Mouse (Mus musculus) liver, embryonic 12.5 days (tissue): ENCODE measurements around the gene Car6. TPM values are rescaled to one million over a fixed set of nuclear protein-coding genes. Genes with fewer than 3 reads are reported as not detected.

Experiments used
- ATAC-seq: fragments of 200-750 bp; cut with Nextera tagmentation; 2 replicates; pipeline ENCODE4 v1.8.0; 2017; ENCODE audit warnings: moderate number of reproducible peaks, mild to moderate bottlenecking, moderate library complexity
- H3K27ac ChIP-seq: fragments of 300-500 bp; sonication (generic); 2 replicates; pipeline ENCODE4 v1.5.1; 2016; ENCODE audit warnings: mild to moderate bottlenecking
- H3K27me3 ChIP-seq: fragments of 300-500 bp; sonication (generic); replicated peaks from 2 replicates; pipeline ENCODE4 v1.6.1; 2016; ENCODE audit warnings: mild to moderate bottlenecking, moderate library complexity
- H3K36me3 ChIP-seq: fragments of 300-500 bp; sonication (generic); 2 replicates; pipeline ENCODE4 v1.6.1; 2016; ENCODE audit warnings: mild to moderate bottlenecking, moderate library complexity
- H3K4me1 ChIP-seq: fragments of 300-500 bp; sonication (generic); 2 replicates; pipeline ENCODE4 v1.6.1; 2016
- H3K4me2 ChIP-seq: fragments of 300-500 bp; sonication (generic); 2 replicates; pipeline ENCODE4 v1.6.1; 2016; ENCODE audit warnings: mild to moderate bottlenecking, moderate library complexity
- H3K4me3 ChIP-seq: fragments of 300-500 bp; sonication (generic); 2 replicates; pipeline ENCODE4 v1.5.1; 2016; ENCODE audit warnings: mild to moderate bottlenecking, moderate library complexity
- H3K9ac ChIP-seq: fragments of 300-500 bp; sonication (generic); 2 replicates; pipeline ENCODE4 v1.6.1; 2016; ENCODE audit warnings: mild to moderate bottlenecking, moderate library complexity
- H3K9me3 ChIP-seq: fragments of 300-500 bp; sonication (generic); replicated peaks from 2 replicates; pipeline ENCODE4 v1.6.1; 2016; ENCODE audit warnings: mild to moderate bottlenecking, moderate library complexity
- WGBS: fragments of 180-500 bp; shearing (Covaris S2); methylation state at CpG from one replicate; pipeline ENCODE4 v1.1.7; 2016; ENCODE audit not compliant: insufficient replicate concordance; 5-methylcytosine and 5-hydroxymethylcytosine counted together
- polyA plus RNA-seq: library from polyadenylated mRNA; unstranded; fragments of >200 nt; fragmentation: Nextera tagmentation; extraction: Ambion mirVana; gene quantifications from 2 replicates; pipeline ENCODE4 v1.2.1, GENCODE M21; 2016

Car6 gene
- polyA plus RNA-seq, 1 experiment from 2014 or later = not detected

GRCm38 (mm10) chr4:150211930-150212552, 10.9 kb upstream of the Car6 start:
- 33% methylated on average over 10 of the region's 10 CpGs for WGBS
- peak overlapping the region; percentile 41; the same call in 1 of the 2 replicates for H3K27ac ChIP-seq
- peak overlapping the region; percentile 59 for H3K9ac ChIP-seq
- H3K36me3 ChIP-seq = no peaks in the 10 kb centered on the region
- peak overlapping the region; percentile 75 for H3K4me2 ChIP-seq
- peak; percentile 3; the same call in 1 of the 2 replicates for ATAC-seq
- peak overlapping the region; percentile 46 for H3K4me3 ChIP-seq
- peaks cover 27% of the 10 kb centered on the region for H3K4me1 ChIP-seq
- no peaks in the 10 kb centered on the region for H3K9me3 ChIP-seq
- H3K27me3 ChIP-seq = no peaks in the 10 kb centered on the region

- no peak for ATAC-seq
- Histone ChIP-seq H3K36me3 (no peaks in the 10 kb centered on the region), H3K27ac (no peak overlapping the region), H3K9me3 (no peaks in the 10 kb centered on the region), H3K27me3 (no peaks in the 10 kb centered on the region), H3K9ac (no peak overlapping the region), H3K4me1 (peaks cover 24% of the 10 kb centered on the region), H3K4me3 (no peak overlapping the region), H3K4me2 (no peak overlapping the region)
- 73% methylated on average over 8 of the region's 8 CpGs for WGBS
These were observed 9.2 kb upstream of the Car6 start for GRCm38 (mm10) chr4:150210306-150210705.

- Histone ChIP-seq H3K27ac (no peak overlapping the region), H3K27me3 (peaks cover 5% of the 10 kb centered on the region; the same call in 1 of the 2 replicates), H3K4me1 (peaks cover 24% of the 10 kb centered on the region), H3K4me2 (no peak overlapping the region), H3K9ac (no peak overlapping the region), H3K9me3 (no peaks in the 10 kb centered on the region), H3K36me3 (no peaks in the 10 kb centered on the region), H3K4me3 (no peak overlapping the region)
- ATAC-seq = no peak
- WGBS = 75% methylated on average over 5 of the region's 5 CpGs
These were observed 8.6 kb upstream of the Car6 start for GRCm38 (mm10) chr4:150209751-150210150.

- peaks cover 11% of the 10 kb centered on the region for H3K4me1 ChIP-seq
- H3K9ac ChIP-seq = no peak overlapping the region
- no peak overlapping the region for H3K4me2 ChIP-seq
- no peaks in the 10 kb centered on the region for H3K9me3 ChIP-seq
- no peak overlapping the region for H3K27ac ChIP-seq
- H3K4me3 ChIP-seq = no peak overlapping the region
- H3K36me3 ChIP-seq = no peaks in the 10 kb centered on the region
- no peak for ATAC-seq
- WGBS = 70% methylated on average over 3 of the region's 3 CpGs
- H3K27me3 ChIP-seq = peaks cover 9% of the 10 kb centered on the region; the same call in 1 of the 2 replicates
These were observed 3.7 kb upstream of the Car6 start for GRCm38 (mm10) chr4:150204877-150205276.

GRCm38 (mm10) chr4:150202702-150203101, 1.6 kb upstream of the Car6 start:
- Histone ChIP-seq H3K36me3 (no peaks in the 10 kb centered on the region), H3K27ac (no peak overlapping the region), H3K4me3 (no peak overlapping the region), H3K4me1 (peaks cover 7% of the 10 kb centered on the region), H3K27me3 (peaks cover 9% of the 10 kb centered on the region; the same call in 1 of the 2 replicates), H3K9ac (no peak overlapping the region), H3K4me2 (no peak overlapping the region), H3K9me3 (no peaks in the 10 kb centered on the region)
- ATAC-seq = no peak
- 23% methylated on average over 5 of the region's 5 CpGs for WGBS

- 0 out of 2 replicates have a peak, but pooled peaks cover 3% of the 10 kb centered on the region for H3K27me3 ChIP-seq
- no peak for ATAC-seq
- no peaks in the 10 kb centered on the region for H3K9me3 ChIP-seq
- WGBS = 46% methylated on average over 9 of the region's 9 CpGs
- no peak overlapping the region for H3K4me2 ChIP-seq
- no peaks in the 10 kb centered on the region; the same call in 1 of the 2 replicates for H3K4me1 ChIP-seq
- no peak overlapping the region for H3K9ac ChIP-seq
- H3K36me3 ChIP-seq = no peaks in the 10 kb centered on the region
- no peak overlapping the region for H3K4me3 ChIP-seq
- H3K27ac ChIP-seq = no peak overlapping the region
These were observed 2.9 kb downstream of the Car6 start for GRCm38 (mm10) chr4:150198268-150198667.

GRCm38 (mm10) chr4:150193915-150194314, 7.2 kb downstream of the Car6 start:
- Histone ChIP-seq H3K4me2 (no peak overlapping the region), H3K27ac (no peak overlapping the region), H3K9me3 (no peaks in the 10 kb centered on the region), H3K36me3 (no peaks in the 10 kb centered on the region), H3K9ac (no peak overlapping the region), H3K27me3 (no peaks in the 10 kb centered on the region), H3K4me1 (no peaks in the 10 kb centered on the region), H3K4me3 (no peak overlapping the region)
- WGBS = 17% methylated on average over 1 of the region's 1 CpGs
- ATAC-seq = no peak

GRCm38 (mm10) chr4:150192199-150192598, 8.9 kb downstream of the Car6 start:
- H3K9ac ChIP-seq = no peak overlapping the region
- no peak overlapping the region for H3K4me2 ChIP-seq
- H3K27me3 ChIP-seq = no peaks in the 10 kb centered on the region
- H3K36me3 ChIP-seq = no peaks in the 10 kb centered on the region
- no peaks in the 10 kb centered on the region for H3K4me1 ChIP-seq
- H3K9me3 ChIP-seq = no peaks in the 10 kb centered on the region
- no peak for ATAC-seq
- no peak overlapping the region for H3K27ac ChIP-seq
- WGBS = 61% methylated on average over 6 of the region's 6 CpGs
- H3K4me3 ChIP-seq = no peak overlapping the region

GRCm38 (mm10) chr4:150188236-150188635, 12.9 kb downstream of the Car6 start:
- 32% methylated on average over 11 of the region's 11 CpGs for WGBS
- peak; percentile 61; the same call in 1 of the 2 replicates for ATAC-seq
- H3K4me3 ChIP-seq = no peak overlapping the region
- no peaks in the 10 kb centered on the region for H3K36me3 ChIP-seq
- peak overlapping the region; percentile 35; the same call in 1 of the 2 replicates for H3K4me2 ChIP-seq
- H3K9me3 ChIP-seq = no peaks in the 10 kb centered on the region
- H3K9ac ChIP-seq = no peak overlapping the region
- no peaks in the 10 kb centered on the region for H3K27me3 ChIP-seq
- no peaks in the 10 kb centered on the region for H3K4me1 ChIP-seq
- H3K27ac ChIP-seq = no peak overlapping the region

- H3K4me3 ChIP-seq = no peak overlapping the region
- no peak overlapping the region for H3K4me2 ChIP-seq
- H3K4me1 ChIP-seq = peaks cover 8% of the 10 kb centered on the region
- ATAC-seq = no peak
- peaks cover 5% of the 10 kb centered on the region; the same call in 1 of the 2 replicates for H3K9me3 ChIP-seq
- no peaks in the 10 kb centered on the region for H3K36me3 ChIP-seq
- H3K27me3 ChIP-seq = no peaks in the 10 kb centered on the region
- 76% methylated on average over 7 of the region's 7 CpGs for WGBS
- no peak overlapping the region for H3K9ac ChIP-seq
- no peak overlapping the region for H3K27ac ChIP-seq
These were observed 19.8 kb downstream of the Car6 start for GRCm38 (mm10) chr4:150181304-150181703.

GRCm38 (mm10) chr4:150178131-150178530, 23.0 kb downstream of the Car6 start:
- H3K27me3 ChIP-seq = no peaks in the 10 kb centered on the region

GRCm38 (mm10) chr4:150177122-150177521, 24.0 kb downstream of the Car6 start:
- H3K4me3 ChIP-seq = no peak overlapping the region
- 46% methylated on average over 8 of the region's 8 CpGs for WGBS

More at GRCm38 (mm10) chr4:150178131-150178530, 23.0 kb downstream of the Car6 start:
- Histone ChIP-seq H3K9me3 (peaks cover 5% of the 10 kb centered on the region; the same call in 1 of the 2 replicates), H3K4me2 (no peak overlapping the region), H3K4me1 (peaks cover 11% of the 10 kb centered on the region), H3K36me3 (no peaks in the 10 kb centered on the region), H3K27ac (no peak overlapping the region), H3K4me3 (no peak overlapping the region), H3K9ac (no peak overlapping the region)
- no peak for ATAC-seq
- 55% methylated on average over 4 of the region's 4 CpGs for WGBS

More at GRCm38 (mm10) chr4:150177122-150177521, 24.0 kb downstream of the Car6 start:
- H3K4me1 ChIP-seq = peaks cover 17% of the 10 kb centered on the region
- peaks cover 5% of the 10 kb centered on the region; the same call in 1 of the 2 replicates for H3K9me3 ChIP-seq
- H3K36me3 ChIP-seq = no peaks in the 10 kb centered on the region
- no peaks in the 10 kb centered on the region for H3K27me3 ChIP-seq
- peak overlapping the region; percentile 56 for H3K4me2 ChIP-seq
- no peak for ATAC-seq
- H3K9ac ChIP-seq = 0 out of 2 replicates have a peak overlapping the region, but pooled peaks have one; percentile 15
- no peak overlapping the region for H3K27ac ChIP-seq
